Mouse (Mus musculus) liver, adult 2 months (tissue): ENCODE results near the gene Car8.

Source experiments
- CTCF ChIP-seq: fragments of 200-500 bp; IDR thresholded peaks from 2 replicates; pipeline ENCODE4 v1.5.1; 2011; ENCODE audit warnings: low read depth, low read length, control low read depth
- POLR2A ChIP-seq: fragments of 200-500 bp; IDR thresholded peaks from 2 replicates; pipeline ENCODE4 v1.6.1; 2011; ENCODE audit warnings: low read length, control low read depth; ENCODE audit not compliant: insufficient read depth; ENCODE audit errors: extremely low read depth

GRCm38 (mm10) chr4:8218941-8219340 lies 19.9 kb downstream of the Car8 start:
- TF ChIP-seq POLR2A (no peak), CTCF (no peak)
